Comparison of ENCODE assay signal across 13 mouse cellular contexts in the genomic region with DNA sequence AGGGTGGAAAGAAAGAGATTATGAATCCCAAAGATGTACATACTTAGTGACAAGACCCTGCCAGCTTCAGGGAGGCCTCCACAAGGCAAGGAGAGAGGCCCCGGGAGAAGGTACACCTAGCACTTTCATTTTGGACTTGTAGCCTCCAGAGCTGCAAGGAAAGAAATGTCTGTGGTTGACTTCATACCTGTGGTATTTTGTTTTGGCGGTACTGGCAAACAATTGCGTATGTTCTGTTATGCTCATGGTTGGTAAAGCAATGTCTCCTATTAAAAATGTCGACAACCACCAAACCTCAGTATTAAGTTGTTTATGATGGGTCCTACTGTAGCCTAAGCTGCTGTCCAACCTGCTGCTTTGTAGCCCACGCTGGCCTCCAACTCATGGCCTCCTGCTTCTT.
"Had no signal": no experiment of that assay in that cellular context is flagged by ENCODE, and none has a peak within 500 bp of the region (broad histone marks: within the 10 kb centered on the region; RNA-seq: fewer than 3 reads in every experiment).

No protein-coding gene starts in this region.

- H3K4me1 ChIP-seq: limb, embryonic 10.5 days; liver, embryonic 15.5 days; neural tube, embryonic 15.5 days had no signal

- DNase-seq: kidney, postnatal 25 days; lung, postnatal 36 days; midbrain, embryonic 14.5 days; right cerebral cortex, adult 18-20 months; right cerebral cortex, postnatal 25 days; thymus, postnatal 36 days had no signal

- H3K27me3 ChIP-seq: liver, embryonic 15.5 days; neural tube, embryonic 15.5 days had no signal

- H3K9ac ChIP-seq: liver, embryonic 15.5 days; lung, embryonic 14.5 days; neural tube, embryonic 15.5 days had no signal

- H3K36me3 ChIP-seq: limb, embryonic 10.5 days; liver, embryonic 15.5 days; neural tube, embryonic 15.5 days had no signal

- H3K27ac ChIP-seq: left cerebral cortex, adult 2 months; limb, embryonic 10.5 days; liver, embryonic 15.5 days; neural tube, embryonic 15.5 days had no signal

- H3K4me2 ChIP-seq: liver, embryonic 11.5 days; liver, embryonic 15.5 days; lung, embryonic 14.5 days; neural tube, embryonic 15.5 days had no signal

- H3K9me3 ChIP-seq: limb, embryonic 10.5 days; liver, embryonic 15.5 days; neural tube, embryonic 15.5 days had no signal

- H3K4me3 ChIP-seq: left cerebral cortex, adult 2 months; limb, embryonic 10.5 days; liver, embryonic 15.5 days; myocyte; neural tube, embryonic 15.5 days had no signal
